Comparison of ENCODE assay signal across 8 mouse cellular contexts in genomic region chr3:86142263-86142933, GRCm38 (mm10). TPM values are rescaled to one million over a fixed set of nuclear protein-coding genes. Genes with fewer than 3 reads are reported as not detected.
DNase-seq lines count a peak whose midpoint lies in the region; ATAC-seq lines count a peak whose summit lies in the region.

Gene Rps3a1, minus strand, starts transcription at chr3:86142702.

- ATAC-seq in hindbrain, embryonic 11.5 days (ENCODE audit: low FRiP score): peak; percentile 97

- DNase-seq in Muller cell, postnatal 12 days (ENCODE audit: inconsistent ontology term): peak; percentile 99
- DNase-seq in cerebellum, adult 9-11 months: peak; percentile 98
- peak; percentile 95 to 100 for DNase-seq in frontal cortex, adult 2 months (ENCODE audit: extremely low spot score in 1 of 2, low spot score in 1 of 2)
- DNase-seq in hindbrain, embryonic 11.5 days (ENCODE audit: low spot score): peak; percentile 98
- peak; percentile 100 for DNase-seq in layer of hippocampus, postnatal 10 days (ENCODE audit: low spot score in 2 of 2)
- DNase-seq in lung, postnatal 10 days: peak; percentile 99
- peak; percentile 98 for DNase-seq in ovary, postnatal 36 days (ENCODE audit: low spot score)
- peak; percentile 100 for DNase-seq in thymus, postnatal 25 days

- H3K36me3 ChIP-seq in hindbrain, embryonic 11.5 days (ENCODE audit: control insufficient read depth, insufficient read depth, low read length): peaks cover 4% of the 10 kb centered on the region; the same call in 1 of the 2 replicates

- 0% methylated on average over 77 of the region's 77 CpGs for WGBS in hindbrain, embryonic 11.5 days

- peak within 1 kb of the TSS; percentile 83 for H3K27ac ChIP-seq in hindbrain, embryonic 11.5 days (ENCODE audit: low read depth, low read length)

- H3K4me2 ChIP-seq in hindbrain, embryonic 11.5 days (replicated peaks; ENCODE audit: low read depth, low read length): peak within 1 kb of the TSS; percentile 45

- H3K4me1 ChIP-seq in hindbrain, embryonic 11.5 days (replicated peaks; ENCODE audit: control insufficient read depth, insufficient read depth, low read length): no peaks in the 10 kb centered on the region

- H3K27me3 ChIP-seq in hindbrain, embryonic 11.5 days (ENCODE audit: control insufficient read depth, insufficient read depth, low read length): no peaks in the 10 kb centered on the region

- peak within 1 kb of the TSS; percentile 88 for H3K4me3 ChIP-seq in hindbrain, embryonic 11.5 days (ENCODE audit: low read depth, low read length)

- peak within 1 kb of the TSS; percentile 99 for H3K9ac ChIP-seq in hindbrain, embryonic 11.5 days (ENCODE audit: low read depth, low read length)

- H3K9me3 ChIP-seq in hindbrain, embryonic 11.5 days (ENCODE audit: control insufficient read depth, low read length): no peaks in the 10 kb centered on the region

RNA-seq across cellular contexts. Expression of gene Rps3a1, which starts in this region (rescaled TPM):
- polyA plus RNA-seq in frontal cortex, adult 2 months (2012; rRNA removed): 622 and 680 TPM in 2 replicates
- polyA plus RNA-seq in hindbrain, embryonic 11.5 days (2014; fragmentation: Nextera tagmentation; extraction: Ambion mirVana): 1,106 and 1,117 TPM in 2 replicates
- 100 to 1,000 TPM; 462 to 476 TPM for total RNA-seq in layer of hippocampus, postnatal 10 days (2021)

Comparison
In these comparisons a context has a peak if more than half of its experiments do, and no peak if none do; other contexts are left out.
1. Peak in every context shown above with its lines: DNase-seq, ATAC-seq, H3K4me3 ChIP-seq and H3K27ac ChIP-seq.